Mouse (Mus musculus) lung, adult 2 months (tissue): Measurements from ENCODE around the gene Atp6v1g1.

Source experiments
- CTCF ChIP-seq: fragments of 200-500 bp; IDR thresholded peaks from 2 replicates; pipeline ENCODE4 v1.5.1; 2011; ENCODE audit warnings: mild to moderate bottlenecking, low read length, control low read depth; ENCODE audit not compliant: insufficient read depth
- POLR2A ChIP-seq: fragments of 200-500 bp; IDR thresholded peaks from 2 replicates; pipeline ENCODE4 v1.6.1; 2011; ENCODE audit warnings: low read depth, mild to moderate bottlenecking, control low read depth, low read length, borderline replicate concordance; ENCODE audit errors: extremely low read depth

GRCm38 (mm10) chr4:63514454-63514984 is 30.1 kb upstream of the Atp6v1g1 start:
- no peak for TF ChIP-seq POLR2A
- no peak for TF ChIP-seq CTCF
